Mouse (Mus musculus): Measurements from ENCODE around the gene Cd28. TPM values are rescaled to one million over a fixed set of nuclear protein-coding genes. Genes with fewer than 3 reads are reported as not detected.

Cd28 gene
- total and polyA plus RNA-seq, 3 experiments = 1.0 to 4.4 (median 1.8) TPM

- Histone ChIP-seq H3K27me3 (replicated peaks) (no peaks in the 10 kb centered on the region), H3K4me3 (replicated peaks in 1 of 3; ENCODE audit: low read depth in 2 of 3, low read length in 2 of 3, poor library complexity in 1 of 3) (no peak overlapping the region), H3K36me3 (replicated peaks in 1 of 2; ENCODE audit: control insufficient read depth in 1 of 2, insufficient read depth in 1 of 2, low read length in 1 of 2) (no peaks in the 10 kb centered on the region), H3K4me2 (ENCODE audit: insufficient read depth, low read depth, poor library complexity, severe bottlenecking) (peak overlapping the region; percentile 61), H3K79me2 (replicated peaks; ENCODE audit: control insufficient read depth, extremely low read depth, insufficient read depth, poor library complexity, severe bottlenecking) (peaks cover 5% of the 10 kb centered on the region), H3K9me3 (replicated peaks; ENCODE audit: low read length) (no peaks in the 10 kb centered on the region), H3K4me1 (ENCODE audit: control insufficient read depth in 1 of 2, insufficient read depth in 2 of 2) (peaks cover 9 to 13% of the 10 kb centered on the region in 2 experiments; a peak in 3 of 4 replicates), H3K27ac (ENCODE audit: insufficient read depth, low read depth) (no peak overlapping the region), H3K9ac (ENCODE audit: insufficient read depth, low read depth) (peak overlapping the region; percentile 66; the same call in 1 of the 2 replicates)
- no peak for TF ChIP-seq UBTF (IDR thresholded peaks at IDR 0.05; ENCODE audit: low read depth, low read length)
- no peak for TF ChIP-seq ZC3H11A (IDR thresholded peaks at IDR 0.05; ENCODE audit: low read depth, low read length)
- no peak for TF ChIP-seq TCF12 (IDR thresholded peaks at IDR 0.05; ENCODE audit: low read depth, low read length)
- no peak for TF ChIP-seq SMC3 (IDR thresholded peaks at IDR 0.05; ENCODE audit: low read depth, low read length)
- TF ChIP-seq POLR2A (IDR thresholded peaks at IDR 0.05; ENCODE audit: low read depth, low read length) = no peak
- TF ChIP-seq MEF2A (IDR thresholded peaks at IDR 0.05; ENCODE audit: borderline replicate concordance, low read depth, low read length) = no peak
- TF ChIP-seq ZNF384 (IDR thresholded peaks at IDR 0.05; ENCODE audit: low read depth, low read length) = no peak
- no peak for TF ChIP-seq RCOR1 (conservative IDR thresholded peaks at IDR 0.05; ENCODE audit: low read depth, low read length)
- TF ChIP-seq RAD21 (IDR thresholded peaks at IDR 0.05; ENCODE audit: low read depth, low read length) = no peak
- no peak for TF ChIP-seq POLR2AphosphoS2 (IDR thresholded peaks at IDR 0.05; ENCODE audit: low read depth, low read length)
- TF ChIP-seq KAT2A (IDR thresholded peaks at IDR 0.05; ENCODE audit: insufficient replicate concordance, low read length) = no peak
- no peak for TF ChIP-seq ZMIZ1 (IDR thresholded peaks at IDR 0.05; ENCODE audit: low read depth, low read length)
- no peak for TF ChIP-seq MXI1 (IDR thresholded peaks at IDR 0.05; ENCODE audit: low read depth, low read length)
- no peak for TF ChIP-seq TBP (conservative IDR thresholded peaks at IDR 0.05; ENCODE audit: low read depth, low read length)
- no peak for TF ChIP-seq MAX (IDR thresholded peaks at IDR 0.05; ENCODE audit: low read length)
- in situ Hi-C loops (cut with MboI; ENCODE audit: low pct_ligation_motif_present, low pct_unique_long_range_greater_than_20kb, low sequenced_read_pairs) = no loop called here
- dilution Hi-C loops (cut with MboI; ENCODE audit: extremely low pct_ligation_motif_present, extremely low pct_unique_long_range_greater_than_20kb, low sequenced_read_pairs) = no loop called here
- no peak for DNase-seq (ENCODE audit: extremely low read depth)
Measured at GRCm38 (mm10) chr1:60746856-60747255, 30.3 kb downstream of the Cd28 start.

- H3K4me3 ChIP-seq (replicated peaks in 1 of 3; ENCODE audit: low read depth in 2 of 3, low read length in 2 of 3, poor library complexity in 1 of 3) = no peak overlapping the region
- no peaks in the 10 kb centered on the region for H3K27me3 ChIP-seq (replicated peaks)
- peaks cover 9 to 13% of the 10 kb centered on the region in 2 experiments; a peak in 3 of 4 replicates for H3K4me1 ChIP-seq (ENCODE audit: control insufficient read depth in 1 of 2, insufficient read depth in 2 of 2)
- dilution Hi-C loops (cut with MboI; ENCODE audit: extremely low pct_ligation_motif_present, extremely low pct_unique_long_range_greater_than_20kb, low sequenced_read_pairs) (no loop called here), in situ Hi-C loops (cut with MboI; ENCODE audit: low pct_ligation_motif_present, low pct_unique_long_range_greater_than_20kb, low sequenced_read_pairs) (no loop called here)
- no peak for DNase-seq (ENCODE audit: extremely low read depth)
- TF ChIP-seq ZKSCAN1 (IDR thresholded peaks at IDR 0.05; ENCODE audit: borderline replicate concordance, low read depth, low read length) (no peak), ELF1 (IDR thresholded peaks at IDR 0.05; ENCODE audit: low read depth, low read length) (no peak), USF2 (conservative IDR thresholded peaks at IDR 0.05; ENCODE audit: low read depth, low read length) (no peak), UBTF (IDR thresholded peaks at IDR 0.05; ENCODE audit: low read depth, low read length) (no peak), RCOR1 (conservative IDR thresholded peaks at IDR 0.05; ENCODE audit: low read depth, low read length) (no peak), CHD1 (IDR thresholded peaks at IDR 0.05; ENCODE audit: low read depth, low read length) (no peak), MAX (IDR thresholded peaks at IDR 0.05; ENCODE audit: low read length) (no peak), USF1 (IDR thresholded peaks at IDR 0.05; ENCODE audit: low read depth, low read length) (no peak), TBP (conservative IDR thresholded peaks at IDR 0.05; ENCODE audit: low read depth, low read length) (no peak), ZMIZ1 (IDR thresholded peaks at IDR 0.05; ENCODE audit: low read depth, low read length) (no peak), MEF2A (IDR thresholded peaks at IDR 0.05; ENCODE audit: borderline replicate concordance, low read depth, low read length) (no peak), EP300 (IDR thresholded peaks at IDR 0.05; ENCODE audit: low read length) (no peak), KAT2A (IDR thresholded peaks at IDR 0.05; ENCODE audit: insufficient replicate concordance, low read length) (no peak)
- no peak overlapping the region for H3K9ac ChIP-seq (ENCODE audit: insufficient read depth, low read depth)
- no peaks in the 10 kb centered on the region for H3K9me3 ChIP-seq (replicated peaks; ENCODE audit: low read length)
- peaks cover 5% of the 10 kb centered on the region for H3K79me2 ChIP-seq (replicated peaks; ENCODE audit: control insufficient read depth, extremely low read depth, insufficient read depth, poor library complexity, severe bottlenecking)
- H3K36me3 ChIP-seq (replicated peaks in 1 of 2; ENCODE audit: control insufficient read depth in 1 of 2, insufficient read depth in 1 of 2, low read length in 1 of 2) = no peaks in the 10 kb centered on the region
- H3K4me2 ChIP-seq (ENCODE audit: insufficient read depth, low read depth, poor library complexity, severe bottlenecking) = no peak overlapping the region
- H3K27ac ChIP-seq (ENCODE audit: insufficient read depth, low read depth) = no peak overlapping the region
Measured at GRCm38 (mm10) chr1:60748286-60748685, 31.7 kb downstream of the Cd28 start.
